Mouse (Mus musculus): ENCODE results near the gene Cntn3.
"Not testable (repeated sequence)": the region's sequence is repeated elsewhere in the genome, so short reads cannot be mapped to it uniquely, and the experiment has no call there.

The Cntn3 gene

DNA sequence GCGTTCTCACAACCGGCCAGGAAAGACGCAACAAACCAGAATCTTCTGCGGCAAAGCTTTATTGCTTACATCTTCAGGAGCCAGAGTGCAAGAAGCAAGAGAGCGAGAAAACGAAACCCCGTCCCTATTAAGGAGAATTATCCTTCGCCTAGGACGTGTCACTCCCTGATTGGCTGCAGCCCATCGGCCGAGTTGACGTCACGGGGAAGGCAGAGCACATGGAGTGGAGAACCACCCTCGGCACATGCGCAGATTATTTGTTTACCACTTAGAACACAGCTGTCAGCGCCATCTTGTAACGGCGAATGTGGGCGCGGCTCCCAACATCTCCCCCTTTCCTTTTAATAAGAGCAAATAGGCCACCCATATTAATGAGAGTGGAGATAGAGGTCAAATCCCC is at the start of gene Cntn3:
Cntn3 (minus strand) TSS at position 101 of the 400 bp plus-strand sequence.
- in situ Hi-C loops (cut with MboI), result not testable (repeated sequence)

DNA sequence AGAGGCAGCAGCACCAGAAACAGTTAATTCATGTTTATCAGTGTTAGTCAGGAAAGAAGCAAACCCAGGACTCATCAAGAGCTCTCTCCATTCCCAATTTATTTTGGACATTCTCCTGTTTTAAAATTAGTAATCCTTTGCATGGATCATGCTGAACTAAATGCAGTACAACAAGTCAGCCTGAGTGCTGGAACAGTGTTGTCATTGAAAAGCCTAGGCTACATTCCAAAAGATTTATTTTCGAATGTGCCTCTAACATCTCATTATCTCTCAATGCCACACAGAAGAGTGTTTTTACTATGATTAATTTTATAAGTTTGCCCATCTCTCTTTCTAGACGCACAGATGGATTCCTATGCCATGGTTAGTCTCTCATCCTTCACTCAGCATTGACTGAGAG is 27.9 kb upstream of the Cntn3 start:
- in situ Hi-C loops (cut with MboI), result no loop called here

DNA sequence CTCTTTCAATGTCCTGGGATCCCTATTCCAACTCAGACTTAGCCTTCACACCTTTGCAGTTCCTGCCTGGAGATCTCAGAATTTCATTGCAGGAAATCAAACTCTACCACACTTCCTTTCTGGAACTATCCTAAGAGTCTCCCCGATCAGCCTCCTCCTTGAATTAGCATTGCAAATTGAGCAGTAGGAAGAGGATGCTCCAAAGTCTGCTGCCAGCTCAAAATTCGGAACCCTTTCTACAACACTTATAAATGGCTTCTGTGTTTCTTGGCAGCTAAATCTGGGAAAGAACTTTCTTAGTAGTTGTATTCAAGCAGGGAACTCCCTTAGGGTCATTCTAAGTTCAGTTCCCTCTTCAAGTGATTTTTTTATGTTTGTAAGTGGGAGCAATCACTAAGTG is 24.9 kb upstream of the Cntn3 start:
- in situ Hi-C loops (cut with MboI), result no loop called here

DNA sequence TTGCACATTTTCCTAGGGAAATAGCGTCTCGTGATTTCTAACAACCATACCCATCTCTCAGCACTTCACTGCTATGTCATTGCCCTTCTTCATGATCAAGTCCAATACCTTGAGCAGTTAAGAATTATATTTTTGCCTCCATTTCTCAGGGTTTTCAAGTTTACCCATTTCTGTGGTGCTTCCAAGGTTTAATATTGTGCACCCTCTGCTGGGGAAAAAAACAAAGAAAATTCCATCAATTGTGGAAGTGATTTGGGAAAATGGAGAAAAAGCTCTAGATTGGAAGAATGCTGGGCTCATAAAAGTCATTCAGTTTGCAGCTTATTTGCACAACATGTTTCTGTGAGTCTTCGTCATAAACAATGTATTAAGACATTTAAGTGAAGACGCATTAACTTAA is 17.2 kb upstream of the Cntn3 start:
- in situ Hi-C loops (cut with MboI), result no loop called here

DNA sequence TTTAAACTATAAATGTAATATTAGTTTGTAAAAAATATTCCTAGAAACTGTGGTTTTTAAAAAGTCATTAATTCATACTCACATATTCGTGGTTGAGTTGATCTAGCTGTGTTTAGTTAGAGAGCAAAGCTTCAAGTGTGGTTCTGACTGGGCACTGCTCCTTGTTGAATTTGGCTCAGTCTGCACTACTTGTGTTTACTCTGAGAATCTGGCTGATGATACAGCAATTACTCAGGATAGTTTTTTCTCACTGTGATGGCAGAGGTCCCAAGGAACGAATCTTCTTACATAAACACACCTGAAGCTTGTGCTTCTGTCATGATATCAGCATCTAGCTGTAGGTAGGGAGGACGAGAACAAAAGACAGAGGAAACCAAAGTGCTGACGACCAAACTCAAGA is 16.4 kb upstream of the Cntn3 start:
- in situ Hi-C loops (cut with MboI), result no loop called here

DNA sequence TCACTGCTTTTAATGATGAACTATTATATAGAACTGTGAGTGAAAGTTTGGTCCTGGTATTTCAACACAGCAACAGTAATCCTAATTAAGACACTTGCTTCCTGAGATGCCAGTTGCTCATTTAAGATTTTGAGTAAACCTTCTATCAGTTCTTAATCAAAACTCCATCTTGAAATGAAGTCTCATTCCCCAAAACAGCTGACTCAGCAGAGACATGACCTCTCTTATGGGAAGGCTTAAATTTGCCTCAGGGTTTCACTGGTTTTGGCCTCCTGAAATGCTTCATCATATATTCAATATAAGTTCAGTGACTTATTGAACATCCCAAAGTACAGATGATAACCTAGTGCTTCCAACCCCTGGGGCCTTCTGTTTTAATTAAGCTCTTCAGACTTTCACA is 13.2 kb upstream of the Cntn3 start:
- in situ Hi-C loops (cut with MboI), result no loop called here

DNA sequence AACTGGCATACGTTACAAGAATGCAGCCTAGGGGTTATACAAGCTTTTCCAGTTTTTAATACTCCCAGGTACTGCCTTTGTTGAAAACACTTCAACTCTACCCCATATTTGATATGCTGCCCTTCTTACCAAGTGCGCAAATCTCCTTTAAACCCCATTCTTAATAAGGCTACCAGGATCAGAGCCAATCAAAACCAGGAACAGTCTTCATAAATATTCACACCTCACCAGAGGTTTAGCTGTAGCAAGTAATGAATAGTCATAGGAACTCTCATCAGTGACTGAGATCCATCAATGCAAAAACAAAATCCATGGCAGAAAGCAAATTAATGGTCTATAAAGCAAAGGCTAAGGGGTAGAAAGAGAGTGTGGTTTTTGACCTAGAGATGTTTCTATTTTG is 10.7 kb upstream of the Cntn3 start:
- in situ Hi-C loops (cut with MboI), result no loop called here

DNA sequence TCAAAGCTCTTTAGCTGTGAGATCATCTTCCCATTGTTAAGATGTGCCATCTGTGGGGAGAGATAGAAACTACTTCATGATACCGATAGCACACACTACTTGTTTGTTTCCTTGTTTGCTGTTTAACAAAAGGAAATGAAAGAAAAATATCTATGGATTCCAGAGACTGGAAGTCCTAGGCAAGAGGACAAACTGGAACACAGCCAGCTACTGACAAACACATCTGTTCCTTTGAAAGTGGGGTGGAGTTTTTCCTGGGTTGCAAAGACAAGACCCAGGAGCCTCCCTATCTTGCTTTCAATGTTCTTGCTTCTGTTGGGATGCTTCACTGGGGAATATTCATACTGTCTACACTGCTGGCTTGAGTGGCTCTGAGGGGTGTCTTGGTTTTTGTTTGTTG is 5.4 kb downstream of the Cntn3 start:
- in situ Hi-C loops (cut with MboI), result no loop called here

DNA sequence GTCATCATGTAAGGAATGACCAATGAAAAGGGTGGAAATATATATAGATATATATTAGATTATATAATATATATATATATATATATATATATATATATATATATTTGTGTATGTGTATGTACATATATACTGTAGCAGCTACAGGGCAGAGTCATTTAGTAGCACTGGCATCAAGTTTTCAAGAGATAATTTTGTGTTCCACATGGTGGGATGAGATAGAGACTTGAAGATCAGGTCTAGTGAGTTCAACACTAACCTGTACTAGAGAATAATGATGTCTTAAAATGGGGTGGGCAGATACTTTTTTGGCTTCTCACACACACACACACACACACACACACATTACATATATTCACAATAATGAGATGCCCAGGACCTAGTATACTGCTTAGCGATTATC is 7.7 kb downstream of the Cntn3 start:
- in situ Hi-C loops (cut with MboI), result no loop called here

DNA sequence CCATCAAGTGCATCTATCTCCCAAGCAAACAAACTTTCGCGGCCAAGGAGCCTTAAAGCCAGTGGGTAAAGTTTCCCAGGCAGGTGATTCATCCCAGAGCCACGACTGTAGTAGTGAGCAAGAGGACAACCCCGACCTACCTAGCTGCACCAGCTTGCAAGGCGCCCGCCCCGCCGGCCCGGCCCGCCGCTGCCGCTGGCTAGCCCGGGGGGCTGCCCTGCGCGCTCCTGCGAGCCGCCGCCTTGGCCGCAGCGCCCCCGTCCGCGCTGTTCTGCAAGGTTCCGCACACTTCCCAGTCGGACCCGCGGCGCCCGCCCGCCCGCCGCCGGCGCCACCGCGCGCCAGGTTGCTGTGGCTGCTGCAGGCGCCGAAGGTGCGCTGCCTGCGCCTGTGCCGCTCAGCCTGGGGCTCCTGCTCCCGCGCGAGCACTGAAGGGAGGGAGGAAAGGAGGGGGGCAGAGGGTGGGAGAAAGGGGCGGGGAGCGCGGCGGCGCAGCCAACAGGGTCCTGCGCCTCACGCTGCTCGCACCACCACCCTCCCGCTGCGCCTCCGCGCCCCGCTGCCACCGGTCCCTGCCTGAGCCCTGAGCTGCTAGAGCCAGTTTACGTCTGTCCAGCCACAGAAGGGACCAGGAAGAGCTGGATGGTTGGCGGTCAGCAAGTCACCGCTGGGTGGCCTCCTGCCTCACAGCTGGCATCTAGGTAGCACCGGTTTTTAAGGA is 8.7 kb downstream of the Cntn3 start:
- in situ Hi-C loops (cut with MboI), result no loop called here

DNA sequence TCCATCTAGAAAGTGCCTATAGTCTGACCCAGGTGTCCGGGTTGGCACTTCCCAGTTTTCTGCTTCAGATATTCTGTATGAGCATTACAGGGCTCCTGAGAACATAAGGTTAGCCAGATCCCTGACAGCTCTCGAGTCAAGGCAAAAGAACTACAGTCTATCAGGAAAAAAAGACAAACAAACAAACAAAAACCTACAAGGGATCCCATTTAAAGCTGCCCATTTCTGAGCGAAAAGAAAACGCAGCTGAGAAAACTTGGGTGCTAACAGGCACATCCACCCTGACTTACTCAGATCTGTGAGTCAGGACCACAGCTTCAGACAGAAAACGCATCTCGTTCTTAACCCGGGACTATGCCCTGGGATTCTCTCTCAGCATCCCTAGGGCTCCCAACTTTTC is 9.5 kb downstream of the Cntn3 start:
- in situ Hi-C loops (cut with MboI), result no loop called here

DNA sequence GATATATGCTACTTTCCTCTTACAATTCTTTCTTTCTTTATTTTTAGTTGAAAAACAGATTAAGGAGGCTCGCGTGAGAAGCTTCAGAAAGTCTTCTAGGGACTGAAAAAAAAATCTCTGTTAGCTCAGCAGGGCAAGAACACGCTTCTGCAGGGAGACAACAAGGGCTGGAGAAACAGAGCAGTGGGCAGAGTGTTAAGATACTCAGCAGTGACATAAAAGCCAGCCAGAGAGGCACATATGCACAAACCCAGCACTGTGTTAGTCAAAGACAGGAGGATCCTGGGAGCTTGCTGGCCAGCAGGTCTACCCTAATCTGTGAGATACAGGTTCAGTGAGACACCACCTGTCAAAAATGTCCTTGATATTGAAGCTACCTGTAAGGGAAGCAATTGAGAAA is 15.4 kb downstream of the Cntn3 start:
- in situ Hi-C loops (cut with MboI), result no loop called here

DNA sequence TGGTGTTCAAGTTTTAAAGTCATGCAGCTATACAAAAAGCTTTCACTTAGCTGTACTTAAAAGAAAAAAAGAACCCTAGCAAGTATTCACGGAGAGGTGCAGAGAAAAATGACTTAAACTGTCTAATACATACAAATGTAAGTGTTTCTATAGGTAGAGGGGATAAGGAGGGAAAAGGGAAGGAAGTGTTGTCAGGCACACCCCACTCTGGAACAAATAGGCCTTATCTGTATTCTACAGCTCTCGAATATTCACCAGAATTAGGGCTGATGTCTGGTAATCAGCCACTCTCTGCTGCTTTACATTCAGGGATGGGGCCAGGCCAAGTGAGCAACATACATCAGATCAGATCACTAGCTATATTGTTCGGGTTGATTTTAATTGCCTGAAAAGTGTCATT is 16.4 kb downstream of the Cntn3 start:
- in situ Hi-C loops (cut with MboI), result no loop called here

DNA sequence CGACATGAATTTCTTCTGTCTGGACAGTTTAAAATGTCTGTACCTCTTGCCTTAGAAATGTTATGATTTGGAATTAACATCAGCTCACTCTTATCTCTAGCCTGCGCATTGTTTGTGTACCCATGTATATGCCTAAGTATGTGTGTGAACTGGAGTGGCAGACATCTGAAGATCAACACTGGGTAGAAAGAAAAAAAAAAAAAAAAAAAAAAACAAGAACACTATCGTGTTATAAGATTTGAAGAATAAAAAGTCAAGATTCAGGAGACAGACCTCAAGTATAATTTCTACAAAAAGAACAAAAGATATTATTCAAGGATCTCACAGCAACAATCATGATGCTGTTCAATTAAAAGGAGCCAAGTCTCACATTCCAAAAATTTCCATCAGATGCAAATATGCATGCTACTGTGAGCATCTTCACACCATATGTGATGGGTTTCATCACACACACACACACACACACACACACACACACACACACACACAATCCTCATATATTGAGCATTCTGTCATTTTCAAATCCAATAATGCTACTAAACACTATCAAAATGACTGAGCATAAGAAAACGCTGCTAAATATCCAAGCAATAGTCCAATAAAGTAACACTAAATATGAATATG is 17.0 kb downstream of the Cntn3 start:
- in situ Hi-C loops (cut with MboI), result no loop called here

DNA sequence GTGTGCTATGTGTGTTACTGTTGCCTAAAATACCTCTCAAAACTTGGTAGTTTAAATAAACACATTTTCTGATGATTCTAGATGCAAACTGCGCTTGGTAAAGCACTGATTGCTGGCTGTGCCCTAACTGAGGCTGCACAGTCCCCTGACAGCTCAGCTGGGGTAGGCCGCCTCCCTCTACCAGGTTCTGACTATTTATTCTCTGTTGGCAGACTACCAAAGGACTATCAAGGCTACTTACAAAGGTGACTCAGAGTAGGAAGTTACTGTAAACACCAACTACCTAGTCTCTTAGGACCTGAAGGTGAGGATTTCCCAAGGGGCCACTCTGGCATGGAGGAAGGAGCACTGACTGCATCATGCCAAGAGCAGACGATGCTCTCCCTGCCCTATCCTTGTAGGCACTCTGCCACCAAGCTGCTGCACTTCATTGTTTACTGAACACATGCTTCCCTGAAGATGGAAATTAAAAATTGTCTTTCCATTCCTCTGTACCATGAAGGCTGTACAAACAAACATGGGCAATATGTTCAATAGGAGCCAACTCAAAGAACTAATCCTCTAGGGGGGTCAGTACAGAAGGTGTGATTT is 17.7 kb downstream of the Cntn3 start:
- in situ Hi-C loops (cut with MboI), result no loop called here

DNA sequence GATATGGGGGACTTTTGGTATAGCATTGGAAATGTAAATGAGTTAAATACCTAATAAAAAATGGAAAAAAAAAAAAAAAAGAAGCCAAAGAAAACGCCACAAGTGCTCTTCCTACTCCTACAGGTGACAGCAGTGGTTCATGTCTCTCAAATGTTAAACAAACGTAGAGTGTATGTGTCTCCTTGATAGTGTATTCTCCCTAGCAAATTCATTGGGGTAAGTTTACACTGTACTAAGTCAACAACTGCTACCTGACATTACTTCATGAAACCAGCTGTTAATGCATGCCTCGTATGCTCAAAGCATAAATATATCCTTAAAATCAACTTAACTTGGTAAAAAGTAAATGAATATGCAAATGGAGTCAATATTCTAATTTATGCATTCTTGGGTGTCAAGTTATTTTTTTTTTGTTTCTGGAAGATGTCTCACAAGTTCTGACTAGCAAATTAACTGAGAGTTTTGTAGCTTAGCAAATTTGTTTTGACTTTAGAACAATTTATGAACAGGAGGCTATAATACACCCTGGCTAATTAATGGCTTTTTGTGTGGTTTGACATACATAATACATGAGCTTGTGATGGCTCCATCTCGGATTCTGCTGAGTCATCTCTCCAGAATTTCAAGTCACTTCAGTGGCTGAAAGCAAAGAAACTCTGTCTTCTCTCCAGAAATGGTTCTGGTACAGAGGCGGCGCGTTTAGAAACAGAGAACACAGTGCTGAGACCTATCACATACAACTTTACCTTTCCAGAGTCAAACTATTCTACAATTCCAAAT is 31.1 kb downstream of the Cntn3 start:
- in situ Hi-C loops (cut with MboI), result no loop called here

DNA sequence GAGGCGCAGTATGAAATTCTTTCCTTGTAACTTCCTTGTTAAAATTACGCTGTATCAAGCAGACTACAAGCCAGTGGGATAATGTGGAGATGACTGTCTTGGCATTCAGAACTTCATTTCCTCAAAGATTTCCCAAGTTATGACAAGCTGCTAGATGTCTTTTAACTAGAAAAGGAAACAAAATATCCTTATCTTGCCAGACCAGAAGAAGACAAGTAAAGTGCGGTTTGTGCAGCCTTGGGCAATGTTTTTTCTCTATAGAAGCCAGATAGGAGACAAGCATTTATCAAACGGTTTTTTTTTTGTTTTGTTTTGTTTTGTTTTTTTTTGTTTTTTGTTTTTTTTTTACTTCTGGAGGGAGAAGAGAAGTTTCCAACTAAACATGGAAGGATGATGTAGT is 37.3 kb downstream of the Cntn3 start:
- in situ Hi-C loops (cut with MboI), result no loop called here

DNA sequence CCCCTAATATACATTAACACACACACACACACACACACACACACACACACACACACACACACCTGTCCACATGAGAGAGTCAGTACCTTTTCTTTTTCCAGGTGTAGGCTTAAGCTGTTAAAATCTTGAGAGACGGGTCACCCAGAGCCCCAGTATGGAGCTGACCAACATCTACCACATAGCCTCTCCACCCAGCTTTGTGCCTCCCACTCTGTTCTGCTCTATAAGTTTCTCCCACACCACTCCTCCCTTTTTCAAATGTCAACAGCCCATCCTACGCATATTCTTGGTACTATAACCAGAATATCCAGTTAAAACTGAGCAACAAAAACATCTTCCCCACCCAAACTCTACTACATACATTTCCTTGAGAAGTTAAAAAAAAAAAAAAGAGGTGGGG is 49.9 kb downstream of the Cntn3 start:
- in situ Hi-C loops (cut with MboI), result no loop called here

DNA sequence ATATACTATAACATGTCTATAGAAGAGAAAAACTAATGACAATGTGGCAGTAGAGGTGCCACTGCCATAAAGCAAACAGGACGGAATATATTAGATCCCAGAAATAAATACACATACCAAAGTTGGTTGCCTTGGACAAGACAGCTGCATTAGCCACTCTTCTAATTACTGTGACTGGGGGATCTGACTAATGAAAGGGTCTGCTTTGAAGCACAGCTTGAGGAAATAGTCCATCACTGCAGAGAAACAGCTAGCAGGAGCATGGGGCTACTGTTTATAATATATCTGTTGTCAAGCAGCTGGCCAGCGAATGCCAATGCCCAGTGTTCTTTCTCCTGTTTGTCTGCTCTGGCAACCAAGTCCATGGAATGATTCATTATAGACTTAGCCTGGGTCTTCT is 51.9 kb downstream of the Cntn3 start:
- in situ Hi-C loops (cut with MboI), result no loop called here

DNA sequence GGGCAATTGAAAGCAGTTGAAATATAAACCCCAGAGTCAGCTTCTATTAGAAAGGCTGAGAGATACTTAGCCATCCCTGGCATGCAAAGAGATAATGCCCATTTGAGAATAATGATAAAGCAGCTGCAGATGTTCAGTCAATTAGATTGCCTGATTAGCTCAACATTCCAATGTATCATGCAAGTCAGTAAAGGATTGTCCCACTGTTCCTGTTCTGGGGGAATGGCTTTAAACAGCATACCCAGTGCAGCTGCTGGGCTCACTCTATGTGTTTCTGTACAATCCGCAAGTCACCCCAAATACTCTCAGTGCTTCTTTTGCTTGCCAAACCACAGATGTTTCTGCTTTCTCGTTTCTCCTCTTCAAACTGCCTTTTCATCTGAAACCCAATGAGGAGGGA is 57.7 kb downstream of the Cntn3 start:
- in situ Hi-C loops (cut with MboI), result no loop called here

DNA sequence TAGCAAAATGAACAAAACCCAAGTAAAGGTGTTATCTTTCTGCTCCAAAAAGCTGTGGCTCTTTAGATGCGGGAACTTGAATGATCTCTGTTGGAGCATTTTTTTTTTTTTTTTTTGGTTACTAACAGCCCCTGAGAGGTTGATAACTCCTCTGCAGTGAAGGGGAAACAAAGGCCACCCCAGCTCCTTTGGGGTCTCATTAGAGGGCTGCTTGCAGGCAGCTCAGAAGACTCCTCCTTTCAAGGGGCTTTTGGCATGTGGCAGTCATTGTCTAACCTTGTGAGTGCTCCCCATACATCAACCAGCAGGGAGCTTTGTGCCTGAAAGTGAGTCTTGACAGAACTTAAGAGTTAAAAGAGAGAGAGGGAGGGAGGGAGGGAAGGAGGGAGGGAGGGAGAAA is 60.8 kb downstream of the Cntn3 start:
- in situ Hi-C loops (cut with MboI), result no loop called here

DNA sequence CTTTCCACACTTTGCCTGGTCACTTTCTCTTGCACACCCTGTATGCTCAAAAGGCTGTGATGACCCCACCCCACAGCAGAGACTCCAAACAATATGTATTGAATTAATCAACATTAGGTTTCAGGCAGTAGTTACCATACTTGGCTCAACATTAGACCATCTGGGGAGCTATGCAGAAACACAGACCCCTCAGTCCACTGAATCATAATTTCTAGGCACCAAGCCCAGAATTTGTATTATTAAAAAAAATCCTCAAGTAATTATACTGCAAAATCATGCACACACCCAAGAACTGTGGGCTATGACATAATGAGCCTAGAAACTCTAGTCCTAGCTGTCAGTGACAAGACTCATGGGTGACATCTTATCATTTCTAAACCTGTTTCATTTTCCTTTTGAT is 87.4 kb downstream of the Cntn3 start:
- in situ Hi-C loops (cut with MboI), result no loop called here
